Mouse (Mus musculus): ENCODE measurements around the gene Eef1akmt1.

- TF ChIP-seq POLR2A (IDR thresholded peaks at IDR 0.05; ENCODE audit: extremely low read depth, insufficient read depth, low read length) (no peak), CTCF (IDR thresholded peaks at IDR 0.05; ENCODE audit: low read depth, low read length) (no peak)
Observed at GRCm38 (mm10) chr14:57552945-57553344, 18.5 kb downstream of the Eef1akmt1 start.
